Mouse (Mus musculus): ENCODE results near the gene Tsfm. TPM values are rescaled to one million over a fixed set of nuclear protein-coding genes. Genes with fewer than 3 reads are reported as not detected.
"Not testable (repeated sequence)": the region's sequence is repeated elsewhere in the genome, so short reads cannot be mapped to it uniquely, and the experiment has no call there.

The Tsfm gene
- 10 to 100 TPM; 19.5 to 24.0 (median 21.7) TPM for total RNA-seq (2022)

DNA sequence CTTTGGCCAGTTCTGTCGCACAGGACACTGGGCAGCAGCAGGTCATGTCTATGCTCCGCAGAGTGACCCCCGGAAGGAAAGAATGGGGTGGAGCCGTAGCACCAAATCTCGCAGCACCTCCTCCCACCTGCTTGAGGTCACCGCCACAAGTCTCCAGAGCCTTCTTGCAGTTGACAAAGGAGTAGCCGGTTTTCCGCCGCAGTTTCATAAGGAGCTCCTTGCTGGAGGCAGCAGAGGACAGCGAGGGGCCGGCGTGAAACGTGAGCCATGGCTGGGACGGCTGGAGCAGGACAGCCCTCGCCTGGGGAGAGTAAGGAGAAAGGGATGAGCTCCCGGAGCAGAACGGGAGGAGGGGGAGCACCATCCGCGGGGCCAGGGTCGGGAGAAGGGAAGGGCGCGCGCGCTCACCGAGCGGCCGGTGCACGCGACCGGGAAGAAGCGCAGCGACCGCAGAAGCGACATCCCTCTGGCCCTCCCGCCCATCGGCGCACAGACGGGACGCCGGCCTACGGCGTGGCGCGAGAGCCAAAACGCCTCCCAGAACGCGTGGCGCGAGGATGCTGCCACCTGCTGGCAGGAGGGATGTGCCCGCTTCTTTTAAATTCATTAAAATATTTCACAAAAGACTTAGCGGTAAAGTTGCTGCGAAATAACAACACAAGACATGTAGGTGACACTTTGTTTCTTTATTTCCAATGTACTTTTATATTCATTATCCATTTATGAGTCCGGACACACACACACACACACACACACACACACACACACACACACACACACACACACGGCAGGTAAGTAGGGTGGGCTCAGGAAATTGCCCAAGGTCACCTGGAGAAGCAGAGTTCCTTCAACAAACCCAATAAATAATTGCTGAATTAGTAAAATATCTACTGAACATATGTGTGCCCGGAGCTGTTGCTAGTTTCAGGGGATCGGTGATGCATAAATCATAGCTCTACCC is at the start of gene Tsfm:
Gene Tsfm, minus strand, starts transcription at position 505 of the 961 bp plus-strand sequence.
- peak; percentile 79 to 81 for DNase-seq (ENCODE audit: low spot score in 2 of 2)

DNA sequence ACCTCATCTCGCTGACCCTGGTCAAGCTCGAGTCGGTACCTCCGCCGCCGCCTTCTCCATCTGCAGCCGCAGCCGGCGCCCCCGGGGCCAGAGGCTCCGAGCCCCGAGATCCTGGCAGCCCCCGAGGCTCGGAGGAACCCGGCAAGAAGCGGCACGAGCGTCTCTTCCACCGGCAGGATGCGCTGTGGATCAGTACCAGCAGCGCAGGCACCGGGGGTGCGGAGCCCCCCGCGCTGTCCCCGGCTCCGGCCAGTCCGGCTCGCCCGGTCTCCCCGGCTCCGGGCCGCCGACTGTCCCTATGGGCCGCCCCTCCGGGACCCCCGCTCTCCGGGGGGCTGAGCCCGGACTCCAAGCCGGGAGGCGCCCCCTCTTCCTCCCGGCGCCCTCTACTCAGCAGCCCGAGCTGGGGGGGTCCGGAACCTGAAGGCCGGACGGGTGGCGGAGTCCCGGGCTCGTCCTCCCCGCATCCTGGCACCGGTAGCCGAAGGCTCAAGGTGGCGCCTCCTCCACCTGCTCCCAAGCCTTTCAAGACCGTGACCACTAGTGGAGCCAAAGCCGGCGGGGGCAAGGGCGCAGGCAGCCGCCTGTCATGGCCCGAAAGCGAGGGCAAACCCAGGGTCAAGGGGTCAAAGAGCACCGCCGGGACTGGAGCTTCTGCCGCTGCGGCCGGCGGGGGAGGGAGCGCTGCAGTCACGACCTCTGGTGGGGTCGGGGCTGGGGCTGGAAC is 49.2 kb upstream of the Tsfm start:
- no peak for DNase-seq (ENCODE audit: low spot score in 2 of 2)

- DNase-seq (ENCODE audit: low spot score in 2 of 2): no peak
Measured at GRCm38 (mm10) chr10:127078677-127079575, 48.3 kb upstream of the Tsfm start.

DNA sequence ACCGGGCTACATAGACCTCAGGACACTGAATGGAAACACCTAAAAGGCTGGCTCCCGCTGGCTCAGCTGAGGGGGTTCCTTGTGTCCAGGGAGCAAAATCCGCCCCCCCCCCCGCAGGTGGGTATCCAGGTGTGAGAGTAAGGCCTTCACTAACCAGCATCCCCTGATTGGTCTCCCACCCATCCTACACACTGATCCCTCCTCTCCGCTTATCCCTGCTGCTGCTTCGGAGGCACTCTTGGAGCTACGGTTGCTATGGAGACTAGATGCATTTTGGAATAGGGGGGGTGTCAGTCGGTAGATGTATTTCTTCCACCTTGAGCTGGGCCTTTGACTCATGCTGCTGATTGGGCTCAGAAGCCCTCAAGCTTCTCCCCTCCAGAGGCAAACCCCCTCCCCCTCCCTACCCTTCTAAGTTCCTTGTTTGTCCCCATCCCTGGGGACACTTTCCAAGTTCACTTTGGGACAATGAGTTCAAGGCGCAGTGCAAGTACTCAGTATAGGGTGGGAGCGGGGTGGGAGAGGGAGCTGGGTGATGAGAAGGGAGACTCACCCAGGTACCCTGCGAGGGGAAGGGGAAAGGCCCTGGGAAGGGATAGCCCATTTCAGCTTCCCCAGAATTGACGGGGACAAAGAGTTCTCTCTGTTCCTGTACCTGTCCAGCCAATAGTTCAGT is 47.5 kb upstream of the Tsfm start:
- DNase-seq (ENCODE audit: low spot score in 2 of 2): no peak

DNA sequence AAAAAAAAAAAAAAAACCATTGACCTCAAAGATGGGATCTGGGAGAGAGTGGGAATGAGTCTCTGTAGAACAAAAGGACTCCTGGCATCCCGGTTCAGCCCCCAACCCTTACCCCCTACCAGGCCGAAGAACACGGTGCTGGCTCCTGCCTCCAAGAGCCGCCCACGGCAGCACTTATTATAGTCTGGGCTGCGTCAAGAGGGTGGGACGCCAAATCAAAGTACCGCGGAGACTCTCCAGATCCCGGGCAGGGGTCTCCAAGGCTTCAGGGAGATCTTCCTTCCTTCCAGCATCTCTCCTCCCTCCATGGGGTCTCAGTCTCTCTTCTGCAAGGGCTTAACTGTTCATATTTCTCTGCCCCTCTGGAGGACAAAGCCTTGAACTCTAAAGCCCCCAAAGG is 46.9 kb upstream of the Tsfm start:
- DNase-seq (ENCODE audit: low spot score in 2 of 2): no peak

GRCm38 (mm10) chr10:127076082-127076481 is 45.4 kb upstream of the Tsfm start:
- DNase-seq (ENCODE audit: low spot score in 2 of 2): no peak

DNA sequence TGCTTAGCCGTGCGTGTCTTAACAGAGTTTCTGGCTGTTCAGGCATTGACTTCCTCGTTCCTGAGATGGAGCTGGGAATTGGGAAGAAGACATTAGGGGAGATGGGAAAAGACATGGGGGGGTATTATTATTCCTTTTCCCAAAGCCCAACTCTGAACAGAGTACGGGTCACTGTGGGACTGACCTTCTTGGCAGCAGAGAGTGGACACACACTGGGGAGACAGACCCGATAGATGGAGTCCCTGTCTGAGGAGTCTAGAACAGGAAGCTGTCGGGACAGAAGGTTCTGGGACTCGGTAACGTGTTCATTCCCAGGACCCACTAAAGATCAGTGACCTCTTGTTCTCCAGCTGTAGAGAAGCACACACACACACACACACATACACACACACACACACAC is 45.0 kb upstream of the Tsfm start:
- DNase-seq (ENCODE audit: low spot score in 2 of 2): no peak

DNA sequence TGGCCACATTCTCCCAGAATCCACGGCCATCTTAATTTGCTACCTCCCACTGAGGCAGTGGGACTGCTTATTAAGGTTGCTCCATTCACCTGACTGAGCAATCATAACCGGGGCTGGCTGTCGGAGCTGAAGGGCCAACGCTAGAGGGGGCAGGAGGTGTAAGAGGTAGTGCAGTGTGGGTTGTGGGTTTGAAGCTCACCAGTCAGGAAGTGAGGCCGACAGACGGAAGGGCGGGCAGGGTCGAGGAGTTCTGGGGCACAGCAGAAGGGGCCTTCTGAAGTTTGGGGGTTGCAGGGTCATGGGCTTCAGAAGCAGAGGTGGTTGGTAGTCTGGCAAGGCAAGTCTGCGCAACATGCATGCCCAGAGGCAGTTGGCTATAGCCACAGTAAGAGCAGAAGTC is 44.4 kb upstream of the Tsfm start, which contains the start of gene Agap2:
Gene Agap2, plus strand, starts transcription at position 205 of the 400 bp plus-strand sequence.
- DNase-seq (ENCODE audit: low spot score in 2 of 2): no peak

GRCm38 (mm10) chr10:127073981-127074380 is 43.3 kb upstream of the Tsfm start:
- no peak for DNase-seq (ENCODE audit: low spot score in 2 of 2)

DNA sequence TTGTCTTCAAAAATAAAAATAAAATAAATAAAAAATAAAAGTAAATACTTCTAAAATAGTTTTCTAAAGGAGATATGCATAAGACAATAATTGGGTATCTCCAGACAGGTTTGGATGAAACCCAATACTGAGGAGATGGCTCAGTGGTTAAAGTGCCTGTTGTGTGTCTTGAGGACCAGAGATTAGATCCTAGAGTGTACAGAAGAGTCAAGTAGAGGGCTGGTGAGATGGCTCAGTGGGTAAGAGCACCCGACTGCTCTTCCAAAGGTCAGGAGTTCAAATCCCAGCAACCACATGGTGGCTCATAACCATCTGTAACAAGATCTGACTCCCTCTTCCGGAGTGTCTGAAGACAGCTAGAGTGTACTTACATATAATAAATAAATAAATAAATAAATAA is 42.3 kb upstream of the Tsfm start:
- not testable (repeated sequence) for DNase-seq (ENCODE audit: low spot score in 2 of 2)

DNA sequence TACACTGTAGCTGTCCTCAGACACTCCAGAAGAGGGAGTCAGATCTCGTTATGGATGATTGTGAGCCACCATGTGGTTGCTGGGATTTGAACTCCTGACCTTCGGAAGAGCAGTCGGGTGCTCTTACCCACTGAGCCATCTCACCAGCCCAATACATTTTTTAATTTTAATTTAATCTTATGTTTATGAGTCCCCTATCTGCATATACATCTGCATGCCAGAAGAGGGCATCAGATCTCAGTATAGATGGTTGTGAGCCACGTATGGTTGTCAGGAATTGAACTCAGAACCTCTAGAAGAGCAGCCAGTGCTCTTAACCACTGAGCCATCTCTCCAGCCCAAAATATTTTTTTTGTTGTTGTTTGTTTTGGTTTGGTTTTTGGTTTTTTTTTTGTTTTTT is 41.6 kb upstream of the Tsfm start:
- not testable (repeated sequence) for DNase-seq (ENCODE audit: low spot score in 2 of 2)

DNA sequence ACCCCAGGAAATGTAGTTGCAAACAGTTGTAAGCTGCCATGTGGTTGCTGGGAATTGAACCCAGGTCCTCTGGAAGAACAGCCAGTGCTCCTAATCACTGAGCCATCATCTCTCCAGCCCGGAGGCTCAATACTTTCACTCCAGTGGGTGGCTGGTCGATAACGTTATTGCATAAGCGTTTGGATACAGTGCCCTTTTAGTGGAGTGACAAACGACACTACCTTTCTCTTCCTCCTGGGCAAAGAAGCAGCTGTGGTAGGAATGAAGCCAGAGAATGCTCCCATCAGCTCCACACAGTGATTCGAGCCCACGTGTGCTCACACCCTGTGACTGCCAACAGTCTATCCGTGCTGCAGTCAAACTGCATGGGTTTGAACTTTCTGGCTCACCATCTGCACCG is 40.6 kb upstream of the Tsfm start:
- DNase-seq (ENCODE audit: low spot score in 2 of 2): no peak

DNA sequence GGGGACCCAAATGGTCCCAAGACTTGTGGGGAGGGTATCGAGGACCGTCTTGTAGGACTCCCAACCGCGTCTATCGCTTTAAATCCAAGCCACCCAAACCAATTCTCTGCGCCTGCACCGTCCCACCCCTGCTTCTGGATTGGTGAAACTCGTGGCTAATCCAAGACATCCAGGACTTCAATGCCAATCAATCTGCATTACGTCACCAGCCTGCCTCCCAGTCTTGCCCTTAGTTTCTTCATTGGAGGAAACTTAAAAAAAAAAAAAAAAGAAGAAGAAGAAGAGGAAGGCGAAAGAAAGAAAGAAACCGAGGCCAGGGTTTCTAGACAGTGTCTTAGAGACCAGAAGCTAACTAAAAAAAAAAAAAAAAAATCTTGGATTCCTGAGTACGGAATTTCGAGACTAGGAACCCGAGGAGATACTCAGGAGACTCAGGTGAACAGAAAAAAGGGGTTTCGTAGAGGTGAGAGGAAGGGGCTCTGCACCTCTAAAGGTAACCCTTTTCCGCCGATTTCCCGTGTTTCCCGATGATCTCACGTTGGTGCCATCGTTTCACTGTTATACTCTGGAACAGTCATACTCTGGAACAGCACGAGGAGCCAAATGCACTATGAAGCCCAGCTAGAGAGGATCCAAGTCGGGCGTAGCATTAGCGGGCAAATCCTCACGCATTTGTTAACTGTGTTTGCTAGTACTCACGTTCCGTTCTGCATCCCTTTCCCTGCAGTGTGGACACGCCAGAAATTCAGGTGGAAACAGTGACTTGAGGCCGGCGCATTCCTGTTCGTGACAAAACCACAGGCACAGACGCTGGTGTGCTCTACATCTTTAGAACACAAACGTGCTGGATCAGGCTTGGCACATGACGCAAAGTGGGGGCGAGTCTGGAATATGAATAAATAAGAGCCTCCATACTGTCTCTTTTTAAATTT is 39.8 kb upstream of the Tsfm start, which contains the start of gene Tspan31:
Gene Tspan31, minus strand, starts transcription at position 75 of the 932 bp plus-strand sequence.
- DNase-seq (ENCODE audit: low spot score in 2 of 2): peak; percentile 82 to 84

DNA sequence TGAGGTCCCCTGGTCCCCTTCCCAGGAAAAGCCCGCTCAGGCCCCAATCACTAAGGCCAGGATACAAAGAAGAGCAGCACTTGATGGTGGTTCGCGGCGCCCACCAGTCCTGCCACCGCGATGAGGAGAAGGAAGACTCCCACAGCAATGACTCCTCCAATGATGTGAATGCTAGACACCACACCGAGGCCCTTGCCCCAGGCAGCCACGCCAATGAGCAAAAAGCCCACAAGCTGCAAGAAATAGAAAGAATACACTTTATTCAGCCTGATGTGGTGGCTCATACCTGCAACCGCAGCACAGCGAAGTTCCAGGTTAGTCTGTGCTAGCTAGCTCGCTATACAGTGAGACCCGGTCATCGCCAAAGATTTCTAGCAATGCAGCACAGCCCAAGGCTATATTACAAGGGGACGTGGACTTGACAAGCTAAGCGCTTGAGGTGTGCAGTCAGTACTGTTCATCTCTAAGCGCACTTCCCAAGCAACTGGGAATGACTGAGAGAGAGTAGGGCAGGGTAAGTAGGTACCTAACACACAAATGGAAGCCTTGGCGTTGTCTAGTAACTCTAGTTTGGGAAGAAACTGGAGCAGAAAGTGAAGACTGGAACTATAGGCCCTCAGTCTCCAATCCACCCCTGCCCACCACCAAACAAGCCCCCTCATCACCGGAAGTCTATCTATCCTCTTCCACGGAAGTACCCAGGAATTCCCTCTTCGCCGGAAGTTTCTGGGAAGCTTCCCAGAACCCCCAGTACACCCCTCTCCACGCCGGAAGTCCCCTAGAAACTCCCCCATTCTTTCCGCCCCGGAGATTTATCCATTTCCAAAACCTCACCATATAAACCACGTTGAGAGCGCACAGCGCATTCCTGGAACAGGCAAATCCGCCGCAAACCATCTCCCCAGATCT is 38.9 kb upstream of the Tsfm start:
- no peak for DNase-seq (ENCODE audit: low spot score in 2 of 2)

DNA sequence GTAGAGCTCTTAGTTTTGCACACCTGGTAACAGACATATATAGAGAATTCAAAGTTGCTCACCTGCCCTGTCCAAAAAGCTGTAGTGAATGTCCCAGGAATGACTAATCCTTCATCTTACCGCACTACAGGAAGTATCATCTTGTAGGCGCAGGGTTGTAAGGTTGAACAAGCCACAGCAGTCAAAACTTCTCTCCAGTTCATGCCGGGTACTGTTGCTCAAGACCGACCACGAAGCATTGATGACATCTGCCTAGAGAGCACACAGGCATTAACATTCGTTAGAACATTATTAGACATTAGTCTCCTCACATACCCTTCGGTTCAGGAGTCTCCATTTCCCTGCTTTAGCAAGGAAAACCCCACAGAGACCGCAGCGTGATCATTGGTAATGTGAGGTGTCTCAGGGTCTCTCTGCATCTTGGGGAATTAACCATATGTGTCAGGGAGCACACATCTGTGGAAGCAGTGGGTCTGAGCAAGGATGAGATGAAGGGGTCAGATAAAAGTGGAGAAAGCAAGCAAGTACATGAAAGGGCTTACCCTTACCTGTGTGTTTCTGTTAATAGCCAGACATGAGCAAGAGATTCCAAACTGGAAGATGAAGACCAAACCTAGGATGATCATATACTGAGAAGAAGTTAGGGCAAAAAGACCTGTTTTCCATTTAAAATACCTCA is 37.9 kb upstream of the Tsfm start:
- no peak for DNase-seq (ENCODE audit: low spot score in 2 of 2)

GRCm38 (mm10) chr10:127066519-127067018 is 35.9 kb upstream of the Tsfm start:
- DNase-seq (ENCODE audit: low spot score in 2 of 2): no peak

DNA sequence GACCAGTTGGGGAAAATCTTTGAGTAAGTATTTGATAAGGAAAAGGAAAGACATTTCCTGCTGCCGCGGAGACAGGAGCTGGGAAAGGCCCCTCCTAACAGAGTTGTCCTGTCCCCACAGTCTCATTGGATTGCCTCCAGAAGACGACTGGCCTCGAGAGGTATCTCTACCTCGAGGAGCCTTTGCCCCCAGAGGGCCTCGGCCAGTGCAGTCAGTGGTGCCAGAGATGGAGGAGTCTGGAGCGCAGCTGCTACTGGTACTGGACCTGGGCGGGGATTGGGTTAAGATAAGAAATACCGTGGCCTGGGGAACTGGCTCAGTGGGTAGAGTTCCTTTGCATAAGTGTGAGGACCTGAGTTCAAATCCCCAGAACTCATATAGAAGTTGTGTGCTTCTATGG is 35.3 kb upstream of the Tsfm start:
- DNase-seq (ENCODE audit: low spot score in 2 of 2): no peak
